Mouse (Mus musculus) embryonic fibroblast, embryonic 13.5 days (primary cell): Measurements from ENCODE around the gene Cacna1c.

Source experiments
- CTCF ChIP-seq: IDR thresholded peaks from 2 replicates; pipeline ENCODE4 v1.5.1; 2011; ENCODE audit warnings: mild to moderate bottlenecking, control low read depth, low read length, moderate library complexity, borderline replicate concordance; ENCODE audit not compliant: insufficient read depth
- POLR2A ChIP-seq: IDR thresholded peaks from 2 replicates; pipeline ENCODE4 v1.6.1; 2011; ENCODE audit warnings: low read depth, mild to moderate bottlenecking, control low read depth, low read length, moderate library complexity

DNA sequence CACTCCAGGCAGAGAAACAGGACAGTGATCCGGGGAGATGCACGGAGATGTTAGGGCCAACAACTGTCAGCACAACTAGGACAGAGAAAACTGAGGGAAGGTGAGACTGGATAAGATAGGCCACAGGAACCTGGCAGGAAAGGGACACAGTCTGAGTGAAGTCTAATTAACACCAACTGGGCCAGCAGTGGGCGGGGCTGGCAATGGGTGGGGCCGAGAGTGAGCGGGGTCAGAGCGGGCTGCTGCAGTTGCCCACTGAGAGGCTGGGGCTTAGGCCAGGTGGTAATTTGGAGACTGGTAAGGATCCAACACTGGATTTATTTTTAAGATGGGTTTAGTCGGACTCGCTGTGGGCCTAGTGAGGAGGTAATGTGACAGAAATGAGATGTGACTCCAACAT, 418.8 kb downstream of the Cacna1c start:
- TF ChIP-seq CTCF, result no peak
- TF ChIP-seq POLR2A, result no peak
